Mouse (Mus musculus) cerebellum, adult 11-12 months (tissue): ENCODE results near the gene Thrap3.
A peak's percentile ranks its signal among the peaks of the same experiment; 100 is the strongest.

Experiments used
- DNase-seq: peaks from one replicate; pipeline ENCODE4 v3.0.0; 2022

Thrap3 gene

DNA sequence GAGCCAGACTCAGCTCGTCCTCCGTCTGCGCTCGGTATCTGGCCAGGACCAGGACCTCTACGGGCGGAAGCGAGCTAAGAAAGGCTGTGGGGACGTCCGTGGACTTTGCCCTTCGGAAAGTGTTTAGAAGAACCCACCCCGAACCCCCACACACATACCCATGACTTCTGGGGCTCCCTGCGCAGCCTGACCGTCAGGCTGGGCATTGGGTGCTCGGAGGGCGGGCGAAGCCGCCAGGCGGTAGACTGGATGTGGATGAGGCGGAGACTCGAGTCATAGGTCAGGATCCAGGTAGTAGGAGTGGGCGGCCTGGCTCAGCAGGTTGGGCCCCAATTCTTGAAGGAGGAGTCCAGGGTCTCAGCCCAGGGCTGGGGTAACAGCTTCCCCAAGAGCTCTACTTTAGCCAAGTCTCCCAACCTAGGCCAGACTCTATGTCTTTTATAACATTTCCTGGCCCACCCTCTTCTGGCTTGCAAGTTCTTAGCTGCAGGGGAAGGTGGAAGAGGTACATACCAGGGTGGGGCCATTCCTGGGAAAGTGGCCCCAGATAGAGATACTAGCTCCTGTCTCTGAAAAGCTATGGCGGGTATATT, 39.4 kb downstream of the Thrap3 start, which contains the start of gene Sh3d21:
Gene Sh3d21, minus strand, starts transcription at position 425 of the 593 bp plus-strand sequence.
- DNase-seq = no peak

DNA sequence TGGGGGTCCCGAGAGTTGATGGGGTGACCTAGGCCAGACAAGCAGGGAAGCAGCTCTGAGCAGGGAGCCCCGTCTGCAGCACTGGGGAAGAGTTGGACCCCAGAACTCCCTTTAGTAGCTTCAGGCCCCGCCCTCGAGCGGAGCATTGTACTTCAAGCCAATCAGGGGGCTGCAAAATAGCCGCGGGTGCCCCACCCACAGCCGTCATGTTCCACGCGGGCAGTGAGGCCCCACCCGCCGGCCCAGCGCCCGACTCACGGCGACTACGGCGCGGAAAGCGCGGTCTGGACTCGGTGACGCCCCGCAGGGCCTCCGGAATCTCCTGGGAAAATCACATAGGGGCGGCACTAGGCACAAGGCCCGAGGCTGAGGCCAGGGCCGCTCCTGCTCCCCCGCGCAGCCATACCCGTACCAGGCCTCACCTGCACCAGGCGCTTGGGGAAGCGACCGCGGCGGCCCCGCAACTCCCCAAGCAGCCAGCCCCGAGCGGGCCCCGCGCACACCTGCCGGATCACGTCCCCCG, 40.0 kb downstream of the Thrap3 start:
- peak; percentile 81 for DNase-seq

DNA sequence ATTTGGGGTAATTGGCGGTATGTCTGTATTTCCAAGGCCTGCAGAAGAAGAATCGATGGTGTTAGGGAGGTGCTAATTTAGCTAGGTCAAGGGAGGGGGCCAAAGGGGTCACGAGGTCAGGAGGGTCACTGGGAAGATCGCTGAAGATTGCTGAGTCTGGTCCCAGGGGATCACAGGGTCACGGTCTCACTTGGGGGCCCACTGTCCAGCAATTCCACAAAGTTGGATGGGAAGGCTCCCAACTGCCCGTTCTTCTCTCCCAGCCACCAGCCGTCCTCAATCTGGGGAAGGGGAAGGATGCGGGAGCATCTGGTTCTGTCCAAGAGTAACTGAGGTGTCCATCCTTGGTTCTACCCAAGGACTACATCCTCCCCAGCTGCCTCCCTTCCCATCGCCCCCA, 40.6 kb downstream of the Thrap3 start:
- no peak for DNase-seq

DNA sequence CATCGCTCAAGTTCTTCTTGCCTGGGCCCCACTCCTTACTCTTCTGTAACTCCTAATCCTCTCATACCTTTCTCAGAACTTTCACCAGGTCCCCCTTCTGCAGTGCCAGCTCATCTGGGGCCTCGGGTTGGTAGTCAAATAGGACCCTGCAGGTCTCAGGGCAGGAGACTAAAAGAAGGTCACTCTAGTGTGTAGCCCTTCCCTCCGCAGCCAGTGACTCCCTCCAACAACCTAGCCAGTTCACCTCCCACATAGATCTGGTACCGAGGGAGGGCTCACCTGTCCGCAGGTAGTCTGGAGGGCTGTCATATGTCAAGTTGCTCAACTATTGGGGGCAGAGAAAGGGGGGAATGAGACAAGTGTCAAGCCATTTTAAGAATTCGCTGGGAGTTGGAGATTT, 41.1 kb downstream of the Thrap3 start:
- DNase-seq = no peak

DNA sequence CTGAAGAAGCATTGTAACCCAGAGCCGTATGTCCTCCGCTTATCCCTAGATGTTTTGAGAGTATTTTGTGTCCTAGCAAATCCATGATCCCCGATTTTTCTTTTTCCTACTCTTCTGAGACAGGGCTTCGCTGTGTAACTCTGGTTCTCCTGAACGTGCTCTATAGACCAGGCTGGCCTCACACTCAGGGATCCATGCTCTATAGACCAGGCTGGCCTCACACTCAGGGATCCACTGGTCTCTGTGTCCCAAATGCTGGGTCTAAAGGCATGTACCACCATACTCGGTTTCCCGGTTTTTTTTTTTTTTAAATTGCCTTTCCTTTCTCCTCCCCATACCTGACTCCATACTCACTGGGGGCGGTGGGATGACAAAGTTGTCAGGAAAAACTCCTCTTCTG, 41.6 kb downstream of the Thrap3 start:
- no peak for DNase-seq

DNA sequence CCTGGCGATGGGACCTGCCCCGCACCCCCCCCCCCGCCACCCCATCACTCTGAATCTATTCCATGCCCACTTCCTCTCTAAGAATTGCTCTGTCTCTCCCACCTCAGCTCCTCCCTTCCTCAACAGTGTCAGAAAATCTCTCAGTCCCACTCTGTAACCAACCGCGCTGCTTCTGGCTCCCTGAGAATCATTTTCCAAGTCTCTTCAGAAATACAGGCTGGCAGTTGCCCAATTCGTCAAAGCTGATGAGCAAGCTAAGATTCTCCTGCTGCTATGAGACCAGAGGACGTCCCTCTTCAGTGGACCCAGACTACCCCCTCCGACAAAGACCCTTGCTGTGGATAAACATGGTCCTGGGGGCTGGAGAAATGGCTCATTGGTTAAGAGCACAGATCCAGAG, 43.1 kb downstream of the Thrap3 start:
- DNase-seq = no peak

DNA sequence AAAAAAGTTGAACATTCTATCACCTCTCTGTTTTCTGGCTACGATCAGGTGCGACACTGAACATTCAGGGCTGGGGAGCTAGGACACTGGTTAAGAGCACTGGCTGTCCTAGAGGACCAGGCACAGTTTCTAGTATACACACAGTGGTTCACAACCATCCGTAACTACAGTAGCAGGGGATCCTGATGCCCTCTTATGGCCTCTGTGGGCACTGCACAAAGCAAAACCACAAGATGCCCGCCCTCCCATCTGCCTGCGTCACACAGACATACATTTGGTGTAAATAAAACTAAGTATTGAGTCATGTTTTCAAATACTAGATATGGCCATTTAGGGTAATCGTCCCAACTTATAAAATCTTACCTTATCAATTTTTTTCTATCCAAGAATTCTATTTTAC, 45.0 kb downstream of the Thrap3 start:
- no peak for DNase-seq

DNA sequence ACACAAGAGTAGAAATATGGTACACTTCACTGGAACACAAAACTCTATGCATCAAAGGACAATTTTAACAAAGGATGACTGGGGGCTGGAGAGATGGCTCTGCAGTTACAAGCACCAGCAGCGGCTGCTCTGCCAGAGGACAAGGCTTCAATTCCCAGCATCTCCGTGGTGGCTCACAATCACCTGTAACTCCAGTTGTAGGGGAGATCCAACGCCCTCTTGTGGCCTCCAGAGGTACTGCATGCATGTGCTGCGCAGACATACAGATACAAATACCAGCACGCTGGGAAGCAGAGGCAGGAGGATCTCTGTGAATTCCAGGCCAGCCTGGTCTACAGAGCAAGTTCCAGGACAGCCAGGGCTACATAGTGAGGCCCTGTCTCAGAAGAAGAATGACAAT, 45.9 kb downstream of the Thrap3 start:
- DNase-seq = no peak

DNA sequence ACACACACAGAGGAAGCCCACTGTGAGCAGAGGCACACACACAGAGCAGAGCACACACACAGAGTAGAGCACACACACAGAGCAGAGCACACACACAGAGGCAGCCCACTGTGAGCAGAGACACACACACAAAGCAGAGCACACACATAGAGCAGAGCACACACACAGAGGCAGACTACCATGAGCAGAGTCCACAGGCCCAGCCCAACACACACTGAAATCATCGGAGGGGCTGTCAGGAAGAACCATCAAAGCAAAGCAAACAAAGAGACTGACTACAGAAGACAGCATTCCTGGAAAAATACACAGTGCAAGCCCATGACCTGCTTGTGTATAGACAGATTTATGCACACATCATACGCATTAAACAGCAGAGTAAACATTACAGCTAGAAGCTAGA, 46.7 kb downstream of the Thrap3 start:
- DNase-seq = no peak

DNA sequence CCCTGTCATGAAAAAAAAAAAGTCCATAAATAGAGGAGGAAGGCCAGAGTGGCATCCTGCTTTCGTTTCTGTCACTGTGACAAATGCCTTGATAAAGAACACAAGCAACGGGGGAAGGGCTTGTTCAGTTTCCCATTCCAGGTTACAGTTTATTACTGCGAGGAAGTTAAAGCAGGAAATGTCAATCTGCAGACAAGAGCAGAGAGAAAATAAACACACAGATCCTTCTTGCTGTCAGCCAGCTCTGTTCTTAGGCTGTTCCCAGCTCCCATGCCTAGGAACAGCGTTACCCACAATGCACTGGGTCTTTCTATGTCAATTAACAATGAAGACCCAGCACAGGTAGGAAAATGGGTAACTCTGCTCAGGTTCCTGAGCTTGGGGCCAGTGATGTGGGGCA, 47.4 kb downstream of the Thrap3 start:
- DNase-seq = no peak

DNA sequence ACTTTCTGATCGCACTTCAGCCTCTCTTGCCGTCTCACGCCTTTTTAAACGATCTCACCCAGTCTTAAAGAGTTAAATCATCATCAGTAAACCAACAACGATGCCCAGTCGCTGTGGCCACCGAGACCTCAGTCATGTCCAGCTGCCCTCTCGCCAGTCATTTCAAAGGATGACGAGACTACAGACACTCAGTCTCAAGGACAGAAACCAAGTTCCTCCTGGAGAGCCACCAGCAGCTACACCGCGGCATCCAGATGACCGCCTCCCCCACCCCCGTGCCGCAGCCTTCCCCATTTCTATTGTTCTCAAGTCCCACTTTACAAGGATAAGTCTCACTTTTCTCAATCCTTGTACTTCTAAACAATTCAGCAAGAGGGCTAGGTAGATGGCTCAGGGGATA, 49.7 kb downstream of the Thrap3 start:
- DNase-seq = no peak

DNA sequence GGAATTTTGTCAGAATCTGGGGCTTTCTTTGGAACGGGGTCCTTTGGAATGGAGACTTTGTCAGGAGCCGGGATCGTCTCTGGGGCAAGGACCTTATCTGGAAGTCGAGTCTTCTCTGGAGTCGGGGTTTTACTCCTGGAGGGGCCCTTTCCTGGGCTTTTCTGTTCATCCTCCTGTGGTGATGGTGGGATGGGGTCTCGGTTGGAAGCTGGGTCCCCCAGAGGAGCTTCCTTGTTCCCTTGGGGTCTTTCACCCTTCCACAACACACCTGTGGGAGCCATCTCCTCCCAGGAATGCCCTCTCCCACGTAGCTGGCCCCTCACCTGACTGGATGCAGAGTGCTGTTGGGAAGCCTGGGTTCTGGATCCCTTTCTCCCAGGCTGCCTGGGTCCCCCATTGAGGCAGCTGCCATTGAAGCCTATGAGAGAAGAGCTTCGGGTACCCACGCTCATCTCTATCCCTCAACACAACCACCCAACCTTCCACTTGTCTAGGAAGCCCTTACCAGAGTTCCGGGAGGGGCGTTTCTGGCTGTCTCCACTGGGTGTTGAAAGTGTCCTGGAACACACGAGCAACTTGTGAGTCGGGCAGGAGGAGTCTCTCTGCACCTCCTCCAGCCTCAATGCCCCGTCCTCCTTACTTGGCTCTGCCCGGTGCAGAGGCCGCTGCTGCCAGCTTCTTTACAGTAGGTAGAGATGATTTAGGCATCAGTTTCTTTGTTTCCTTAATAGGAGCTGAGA, 50.7 kb downstream of the Thrap3 start:
- no peak for DNase-seq

DNA sequence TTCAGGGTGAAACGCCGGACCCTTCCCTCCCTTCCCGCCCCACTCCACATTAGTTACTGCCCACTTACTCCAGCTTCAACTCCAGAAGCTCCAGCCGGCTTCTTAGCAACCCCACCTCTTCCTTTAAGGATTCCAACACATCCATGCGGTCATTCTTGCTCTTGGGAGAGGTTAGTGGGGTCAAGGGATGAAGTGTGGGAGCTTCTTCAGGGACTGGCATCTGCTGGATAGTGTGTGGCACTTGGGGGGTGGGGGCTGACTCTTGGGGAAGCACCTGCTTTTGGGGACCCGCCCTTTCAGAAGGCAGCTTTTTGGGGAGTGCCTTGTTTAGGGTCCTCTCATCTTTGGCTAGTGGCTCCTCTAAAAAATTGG, 51.6 kb downstream of the Thrap3 start:
- DNase-seq = no peak

DNA sequence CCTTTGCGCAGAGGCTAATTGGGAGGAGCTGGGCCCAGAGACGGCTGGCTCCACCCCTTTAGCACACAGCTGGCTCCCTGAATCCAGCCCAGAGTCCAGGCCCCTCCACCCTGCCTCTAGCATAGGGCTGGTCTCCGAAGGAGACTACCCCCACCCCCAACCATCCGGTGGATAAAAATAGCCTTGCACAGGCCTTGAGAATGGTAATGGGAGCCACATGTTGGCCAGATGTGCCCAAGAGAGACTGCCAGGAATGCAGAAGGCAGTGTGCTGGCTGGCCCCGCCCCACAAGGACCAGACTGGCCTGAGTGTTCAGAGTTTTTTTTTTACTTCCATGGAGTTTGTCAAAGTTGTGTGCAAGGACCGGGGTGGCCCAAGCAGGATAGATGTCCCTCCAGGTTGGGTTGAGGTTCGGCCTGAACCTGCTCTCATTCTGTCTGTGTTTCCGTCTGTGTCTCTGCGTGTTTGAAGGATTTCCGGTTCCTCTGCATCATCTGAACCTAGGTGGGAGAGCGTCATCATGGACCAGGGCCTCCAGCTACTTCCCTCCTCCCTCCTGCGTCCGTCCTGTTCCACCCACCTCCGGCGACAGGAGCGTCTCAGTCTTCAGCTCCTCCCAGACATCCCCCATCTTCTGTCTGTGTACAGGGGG, 52.1 kb downstream of the Thrap3 start:
- no peak for DNase-seq

DNA sequence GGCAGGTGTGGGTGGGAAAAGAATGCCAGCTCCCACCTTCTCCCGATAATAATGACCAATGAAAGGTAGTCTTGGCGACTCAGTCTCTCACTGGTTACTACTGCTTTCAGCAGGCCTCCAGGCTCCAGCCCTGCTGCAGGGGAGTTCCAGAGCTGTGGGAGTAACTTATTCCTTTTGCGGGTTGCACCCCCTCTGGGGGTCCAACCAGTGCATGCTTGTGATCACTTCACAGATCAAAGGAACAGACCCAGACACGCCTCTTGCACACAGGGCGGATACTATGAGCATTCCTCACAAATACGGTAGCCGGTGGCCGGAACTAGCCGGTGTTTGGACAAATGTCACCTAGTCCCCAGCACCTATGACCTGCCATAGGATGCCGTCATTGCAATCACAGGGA, 52.8 kb downstream of the Thrap3 start:
- no peak for DNase-seq

DNA sequence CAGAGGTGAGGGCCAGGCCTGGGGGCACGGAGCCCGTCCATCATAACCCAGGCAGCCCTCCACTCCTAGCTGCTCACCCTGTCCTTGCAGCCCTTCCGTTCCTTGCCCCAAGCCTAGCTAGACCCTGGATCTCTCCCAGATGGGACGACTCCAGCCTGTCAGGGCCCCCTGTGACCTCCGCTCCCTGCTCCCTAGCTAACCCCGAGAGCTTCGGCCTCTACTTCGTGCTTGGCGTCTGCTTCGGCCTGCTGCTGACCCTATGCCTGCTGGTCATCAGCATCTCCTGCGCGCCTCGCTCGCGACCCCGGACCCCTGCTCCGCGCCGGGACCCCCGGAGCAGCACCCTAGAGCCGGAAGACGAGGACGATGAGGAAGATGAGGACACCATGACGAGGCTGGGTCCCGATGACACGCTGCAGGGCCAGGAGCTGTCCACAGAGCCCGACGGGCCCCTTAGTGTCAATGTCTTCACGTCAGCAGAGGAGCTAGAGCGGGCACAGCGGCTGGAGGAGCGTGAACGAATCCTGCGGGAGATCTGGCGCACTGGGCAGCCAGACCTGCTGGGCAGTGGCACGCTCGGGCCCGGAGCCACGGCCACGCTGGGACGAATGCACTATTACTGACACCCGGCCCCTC, 53.4 kb downstream of the Thrap3 start:
- no peak for DNase-seq

DNA sequence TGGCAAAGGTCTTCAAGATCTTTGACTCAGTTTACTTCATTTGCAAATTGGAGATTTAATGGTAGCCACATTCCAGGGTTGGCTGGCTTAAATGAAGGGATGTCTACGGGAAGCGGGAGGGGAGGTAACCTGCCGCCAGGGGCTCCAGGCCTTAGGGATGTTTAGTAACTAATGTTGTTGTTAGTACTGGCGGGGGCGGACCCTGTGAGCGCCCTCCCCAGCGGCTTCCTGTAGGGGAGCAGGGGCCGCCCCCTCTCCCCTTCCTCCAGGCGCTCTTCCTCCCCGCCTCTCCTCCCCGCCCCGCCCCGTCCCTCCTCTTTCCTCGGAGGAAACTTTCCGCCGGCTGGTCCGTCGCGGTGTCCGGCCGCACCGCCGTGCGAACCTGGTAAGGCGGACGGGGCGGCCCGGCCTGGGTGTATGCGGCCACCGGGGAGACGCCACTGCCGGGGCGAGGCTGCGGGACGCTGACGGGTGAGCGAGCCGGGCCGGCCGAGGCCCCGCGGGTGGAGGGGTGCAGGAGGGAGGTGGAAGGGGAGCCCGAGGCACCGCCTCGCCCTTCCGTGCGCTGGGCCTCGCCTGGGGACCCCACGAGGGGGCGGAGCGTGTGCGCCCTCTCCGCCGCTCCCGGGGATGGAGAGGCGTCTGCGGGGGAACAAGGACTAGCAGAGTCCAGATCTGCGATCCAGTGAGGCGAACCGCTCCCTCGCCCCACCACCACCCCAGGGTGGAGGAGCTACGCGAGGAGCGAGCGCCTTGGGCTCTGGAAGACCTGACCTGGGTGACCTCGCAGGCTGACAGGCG, 54.2 kb downstream of the Thrap3 start:
- DNase-seq = no peak

DNA sequence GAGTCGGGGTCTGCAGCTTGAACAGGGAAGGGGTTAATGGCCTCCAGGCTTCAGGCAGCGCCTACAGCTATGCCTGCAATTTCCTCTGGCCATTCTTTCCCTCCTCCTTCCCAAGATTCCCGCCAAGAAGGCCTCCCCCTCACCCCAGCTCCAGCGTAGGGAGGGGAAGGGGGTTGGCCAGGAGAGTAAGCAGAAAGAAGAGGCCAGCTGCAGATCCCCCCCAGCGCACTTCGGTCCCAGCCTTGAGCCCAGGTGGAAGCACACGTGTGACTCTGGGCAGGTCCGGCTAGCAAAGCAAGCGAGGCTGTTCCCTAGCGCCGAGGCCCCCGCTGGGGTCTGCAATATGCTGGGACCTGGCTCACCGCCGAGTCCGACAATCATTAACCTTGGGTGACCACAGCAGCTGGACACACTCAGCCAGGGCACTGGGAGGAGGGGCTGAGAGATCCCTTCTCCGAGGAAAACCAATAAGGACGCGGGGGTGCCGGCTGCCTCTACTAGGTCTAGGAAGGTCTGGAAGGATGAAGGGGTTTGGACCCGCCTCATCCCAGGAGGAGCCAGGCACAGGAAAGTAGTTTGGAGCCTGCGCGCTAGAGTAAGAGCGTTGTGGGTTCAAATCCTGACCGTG, 54.9 kb downstream of the Thrap3 start, which contains the start of gene Eva1b:
Gene Eva1b, plus strand, starts transcription at position 212 of the 628 bp plus-strand sequence.
- DNase-seq = no peak

DNA sequence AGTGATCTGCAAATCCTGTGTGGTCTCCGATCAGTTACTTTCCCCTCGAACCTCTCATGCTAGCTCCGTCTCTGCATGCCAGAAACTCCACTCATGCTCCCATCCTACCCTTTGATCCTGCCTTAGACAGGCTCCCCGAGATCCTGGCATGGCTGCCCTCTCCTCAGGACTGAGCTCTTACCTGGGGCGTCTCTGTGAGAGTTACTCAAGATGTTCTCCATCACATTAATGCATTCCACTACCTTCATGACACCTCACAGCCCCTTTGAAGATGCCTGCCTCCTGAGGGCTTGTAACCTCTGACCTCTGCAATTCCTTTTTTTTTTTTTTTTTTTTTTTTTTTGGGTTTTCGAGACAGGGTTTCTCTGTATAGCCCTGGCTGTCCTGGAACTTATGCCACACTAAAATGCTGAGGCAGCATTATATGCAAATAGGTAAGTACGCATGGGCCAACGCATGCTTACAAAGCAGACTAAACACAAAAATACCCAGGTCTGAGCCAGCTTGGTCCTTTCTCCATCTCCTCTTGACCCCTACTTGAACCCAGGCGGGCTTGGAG, 55.5 kb downstream of the Thrap3 start:
- DNase-seq = no peak

DNA sequence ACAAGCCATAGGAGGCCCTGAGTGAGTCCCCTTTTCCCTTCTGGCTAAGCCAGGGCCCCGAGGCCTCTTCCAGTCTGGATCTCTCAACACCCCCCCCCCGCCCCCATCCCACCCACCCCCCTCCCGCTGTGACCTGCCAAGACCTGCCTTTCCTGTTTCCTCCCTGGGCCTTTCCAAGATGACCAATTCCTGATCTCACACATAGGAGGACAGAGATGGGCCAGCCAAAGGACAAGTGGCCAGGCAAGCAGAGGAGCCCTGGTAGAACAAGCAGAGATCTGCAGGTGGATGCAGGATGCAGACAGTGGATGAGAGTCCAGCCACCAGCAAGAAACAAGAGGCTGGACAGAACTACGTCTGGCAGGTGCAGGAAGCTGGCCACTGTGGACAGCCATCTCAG, 57.2 kb downstream of the Thrap3 start:
- no peak for DNase-seq

DNA sequence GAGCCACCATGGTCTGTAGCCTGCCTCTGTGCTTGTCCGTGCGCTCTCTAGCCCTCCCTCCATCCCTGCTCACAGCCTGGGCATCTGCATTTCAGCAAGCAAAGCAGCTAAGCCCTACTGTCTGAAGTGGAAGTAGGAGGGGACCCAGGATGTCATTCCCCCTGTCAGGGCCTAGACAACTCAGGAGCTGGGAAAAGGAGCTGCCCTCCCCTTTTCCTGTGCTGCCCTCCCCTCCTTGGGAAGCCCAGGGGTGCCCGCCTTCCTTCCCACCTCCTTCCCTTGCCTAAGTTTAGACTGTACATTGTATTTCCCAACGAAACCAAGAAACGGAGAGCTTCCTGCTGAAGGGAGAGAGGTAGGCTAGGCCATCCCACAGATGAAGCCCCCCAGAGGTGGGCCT, 61.5 kb downstream of the Thrap3 start:
- no peak for DNase-seq

DNA sequence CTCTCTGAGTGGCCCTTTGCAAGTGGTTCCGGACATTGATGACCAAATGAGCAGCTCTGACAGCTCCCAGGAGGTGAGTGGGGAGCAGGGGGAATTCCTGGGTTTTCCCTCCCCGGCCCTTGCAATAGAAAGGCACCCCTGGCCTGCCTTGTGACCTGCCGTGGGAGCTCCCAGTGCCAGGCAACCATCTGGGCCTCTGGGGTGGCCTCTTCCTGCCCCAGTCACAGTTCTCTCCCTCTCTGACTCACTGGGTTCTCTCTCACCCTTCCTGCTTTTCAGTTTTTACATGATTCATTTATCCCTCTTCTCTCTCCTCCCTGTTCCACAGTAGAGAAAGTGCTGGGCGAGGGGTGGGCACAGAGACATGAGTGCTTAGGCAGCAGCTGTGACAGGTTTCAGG, 64.8 kb downstream of the Thrap3 start:
- DNase-seq = no peak
